20 mouse cellular contexts compared by ENCODE assay signal in the genomic region with DNA sequence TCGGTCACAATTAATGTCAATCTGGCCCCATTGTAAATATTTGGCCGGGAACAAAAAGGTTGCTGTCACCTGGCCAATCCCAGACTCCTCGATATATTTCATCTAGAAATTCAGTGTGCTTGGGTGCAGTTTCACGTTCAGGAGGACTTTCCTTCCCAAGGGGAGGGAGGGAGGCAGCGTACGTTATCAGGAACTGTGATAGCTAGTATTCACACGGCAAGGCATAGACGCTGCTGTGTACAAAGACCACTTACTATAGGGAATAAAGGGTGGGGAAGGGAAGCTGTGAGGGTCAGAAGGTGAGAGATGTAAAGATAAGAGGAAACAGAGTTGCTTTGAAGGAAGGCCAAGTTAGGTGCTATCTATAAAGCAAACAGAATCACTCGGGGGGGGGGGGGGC.
DNase-seq lines count a peak whose midpoint lies in the region; ATAC-seq and TF ChIP-seq lines count a peak whose summit lies in the region.
"Had no signal": no experiment of that assay in that cellular context is flagged by ENCODE, and none has a peak within 500 bp of the region (broad histone marks: within the 10 kb centered on the region; RNA-seq: fewer than 3 reads in every experiment).

No protein-coding gene starts in this region.

- no peak for TF ChIP-seq CTCF in kidney, adult 2 months (conservative IDR thresholded peaks at IDR 0.05; ENCODE audit: insufficient read depth, insufficient read length, low read depth, low read length)

- H3K27ac ChIP-seq in lung, embryonic 16.5 days (ENCODE audit: low read length): no peak overlapping the region
- peak overlapping the region; percentile 68 for H3K27ac ChIP-seq in limb, embryonic 10.5 days
- H3K27ac ChIP-seq in stomach, embryonic 15.5 days: no peak overlapping the region
- no peak overlapping the region for H3K27ac ChIP-seq in kidney, adult 2 months (ENCODE audit: insufficient read depth, low read depth, low read length)
- no peak overlapping the region for H3K27ac ChIP-seq in heart, embryonic 12.5 days (ENCODE audit: poor library complexity, severe bottlenecking)
- H3K27ac ChIP-seq: embryonic facial prominence, embryonic 13.5 days; forebrain, embryonic 13.5 days; gastrocnemius, adult 2 months; heart, embryonic 10.5 days; heart, embryonic 15.5 days; hindbrain, embryonic 13.5 days; hindbrain, postnatal 0 days had no signal

- DNase-seq in lung, postnatal 4 days: no peak
- DNase-seq in limb, embryonic 10.5 days (ENCODE audit: low spot score): peak; percentile 54
- no peak for DNase-seq in kidney, adult 2 months
- DNase-seq: adrenal gland, adult 2 months; adrenal gland, postnatal 36 days; cerebellum, adult 2 months; cerebellum, postnatal 10 days; forebrain, postnatal 0 days; gastrocnemius, adult 2 months; gastrocnemius, postnatal 25 days; heart, postnatal 14 days had no signal

- H3K4me2 ChIP-seq in lung, embryonic 16.5 days (ENCODE audit: low read depth, low read length): peak overlapping the region; percentile 16; the same call in 1 of the 2 replicates
- no peak overlapping the region for H3K4me2 ChIP-seq in stomach, embryonic 15.5 days
- no peak overlapping the region for H3K4me2 ChIP-seq in heart, embryonic 12.5 days
- H3K4me2 ChIP-seq: embryonic facial prominence, embryonic 13.5 days; forebrain, embryonic 13.5 days; heart, embryonic 15.5 days; hindbrain, embryonic 13.5 days had no signal

- H3K4me3 ChIP-seq in lung, embryonic 16.5 days (ENCODE audit: low read length): no peak overlapping the region
- H3K4me3 ChIP-seq in limb, embryonic 10.5 days: no peak overlapping the region
- no peak overlapping the region for H3K4me3 ChIP-seq in stomach, embryonic 15.5 days (replicated peaks)
- no peak overlapping the region for H3K4me3 ChIP-seq in kidney, adult 2 months (ENCODE audit: insufficient read depth, low read depth, low read length)
- H3K4me3 ChIP-seq in heart, embryonic 12.5 days: no peak overlapping the region
- H3K4me3 ChIP-seq: embryonic facial prominence, embryonic 13.5 days; forebrain, embryonic 13.5 days; gastrocnemius, adult 2 months; heart, embryonic 10.5 days; heart, embryonic 15.5 days; hindbrain, embryonic 13.5 days had no signal

- H3K36me3 ChIP-seq in lung, embryonic 16.5 days (ENCODE audit: control insufficient read depth, insufficient read depth, low read length): no peaks in the 10 kb centered on the region
- H3K36me3 ChIP-seq in limb, embryonic 10.5 days: no peaks in the 10 kb centered on the region
- no peaks in the 10 kb centered on the region for H3K36me3 ChIP-seq in stomach, embryonic 15.5 days
- H3K36me3 ChIP-seq in kidney, adult 2 months (ENCODE audit: control insufficient read depth, insufficient read depth, low read length): no peaks in the 10 kb centered on the region
- no peaks in the 10 kb centered on the region for H3K36me3 ChIP-seq in heart, embryonic 12.5 days
- H3K36me3 ChIP-seq: embryonic facial prominence, embryonic 13.5 days; heart, embryonic 10.5 days; heart, embryonic 15.5 days; hindbrain, embryonic 13.5 days had no signal

- no peak overlapping the region for H3K9ac ChIP-seq in lung, embryonic 16.5 days (ENCODE audit: low read length)
- no peak overlapping the region for H3K9ac ChIP-seq in stomach, embryonic 15.5 days
- H3K9ac ChIP-seq in heart, embryonic 12.5 days: no peak overlapping the region
- H3K9ac ChIP-seq: embryonic facial prominence, embryonic 13.5 days; forebrain, embryonic 13.5 days; forebrain, postnatal 0 days; heart, embryonic 15.5 days; hindbrain, embryonic 13.5 days had no signal

- no peaks in the 10 kb centered on the region for H3K9me3 ChIP-seq in lung, embryonic 16.5 days (ENCODE audit: control insufficient read depth, low read length)
- no peaks in the 10 kb centered on the region for H3K9me3 ChIP-seq in limb, embryonic 10.5 days (replicated peaks)
- no peaks in the 10 kb centered on the region for H3K9me3 ChIP-seq in stomach, embryonic 15.5 days
- H3K9me3 ChIP-seq in heart, embryonic 12.5 days (replicated peaks): no peaks in the 10 kb centered on the region
- H3K9me3 ChIP-seq: embryonic facial prominence, embryonic 13.5 days; forebrain, embryonic 13.5 days; heart, embryonic 10.5 days; heart, embryonic 15.5 days; hindbrain, embryonic 13.5 days had no signal

- WGBS in lung, embryonic 16.5 days: 22% methylated on average over 9 of the region's 9 CpGs
- WGBS in limb, embryonic 10.5 days: 28% methylated on average over 9 of the region's 9 CpGs
- 27% methylated on average over 9 of the region's 9 CpGs for WGBS in stomach, embryonic 15.5 days
- WGBS in kidney, adult 2 months: 59% methylated on average over 9 of the region's 9 CpGs
- WGBS in heart, embryonic 12.5 days: 53% methylated on average over 9 of the region's 9 CpGs

- H3K27me3 ChIP-seq in lung, embryonic 16.5 days (ENCODE audit: control insufficient read depth, insufficient read depth, low read depth, low read length): no peaks in the 10 kb centered on the region
- H3K27me3 ChIP-seq in limb, embryonic 10.5 days (ENCODE audit: low read depth, poor library complexity, severe bottlenecking): no peaks in the 10 kb centered on the region
- no peaks in the 10 kb centered on the region for H3K27me3 ChIP-seq in stomach, embryonic 15.5 days (replicated peaks)
- H3K27me3 ChIP-seq in kidney, adult 2 months (replicated peaks; ENCODE audit: control insufficient read depth, insufficient read depth, low read length): no peaks in the 10 kb centered on the region; the same call in 1 of the 2 replicates
- no peaks in the 10 kb centered on the region for H3K27me3 ChIP-seq in heart, embryonic 12.5 days (replicated peaks)
- H3K27me3 ChIP-seq: forebrain, embryonic 13.5 days; heart, embryonic 15.5 days; hindbrain, embryonic 13.5 days had no signal

- TF ChIP-seq POLR2A in kidney, adult 2 months (IDR thresholded peaks at IDR 0.05; ENCODE audit: low read depth, low read length): no peak

- H3K4me1 ChIP-seq in lung, embryonic 16.5 days (replicated peaks; ENCODE audit: control insufficient read depth, insufficient read depth, low read length): no peaks in the 10 kb centered on the region; the same call in 1 of the 2 replicates
- H3K4me1 ChIP-seq in limb, embryonic 10.5 days: peaks cover 44% of the 10 kb centered on the region
- no peaks in the 10 kb centered on the region for H3K4me1 ChIP-seq in stomach, embryonic 15.5 days
- no peaks in the 10 kb centered on the region for H3K4me1 ChIP-seq in kidney, adult 2 months (ENCODE audit: control insufficient read depth, insufficient read depth, low read length)
- H3K4me1 ChIP-seq in heart, embryonic 12.5 days (replicated peaks): no peaks in the 10 kb centered on the region
- H3K4me1 ChIP-seq: heart, embryonic 10.5 days; heart, embryonic 15.5 days; hindbrain, embryonic 13.5 days had no signal

- ATAC-seq in lung, embryonic 16.5 days (ENCODE audit: low read depth): no peak
- peak; percentile 66; the same call in 1 of the 2 replicates for ATAC-seq in stomach, embryonic 15.5 days (ENCODE audit: insufficient read depth, low FRiP score, low read depth)
- no peak for ATAC-seq in heart, embryonic 12.5 days (ENCODE audit: insufficient number of reproducible peaks, low FRiP score)
- ATAC-seq: forebrain, embryonic 13.5 days; forebrain, postnatal 0 days; hindbrain, postnatal 0 days had no signal
